ENCODE assay signal across 10 mouse cellular contexts in the genomic region with DNA sequence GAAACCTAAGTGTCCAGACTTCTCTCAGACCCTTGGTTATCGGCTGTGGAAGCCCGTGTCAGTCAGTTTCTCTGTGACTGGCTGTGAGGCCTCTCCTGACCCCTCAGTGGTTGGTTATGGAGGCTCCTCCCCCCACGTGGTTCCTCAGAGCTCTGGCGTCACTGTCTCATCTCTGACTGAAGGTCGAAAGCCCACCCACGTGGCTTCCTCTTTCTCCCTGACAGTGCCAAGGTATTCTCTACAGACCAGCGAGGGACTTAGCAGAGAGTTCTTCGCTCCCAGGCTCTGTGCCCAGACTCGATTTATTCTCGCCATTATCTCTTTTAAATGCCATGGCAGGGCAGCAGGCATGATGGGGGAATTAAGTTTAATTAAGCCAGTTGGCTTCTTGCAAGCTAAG. TPM values are rescaled to one million over a fixed set of nuclear protein-coding genes. Genes with fewer than 3 reads are reported as not detected.
DNase-seq lines count a peak whose midpoint lies in the region; ATAC-seq and TF ChIP-seq lines count a peak whose summit lies in the region.
"Had no signal": no experiment of that assay in that cellular context is flagged by ENCODE, and none has a peak within 500 bp of the region (broad histone marks: within the 10 kb centered on the region; RNA-seq: fewer than 3 reads in every experiment).

No protein-coding gene starts in this region.

- H3K4me2 ChIP-seq in intestine, postnatal 0 days (replicated peaks; ENCODE audit: low read depth): no peak overlapping the region
- H3K4me2 ChIP-seq: intestine, embryonic 15.5 days had no signal

- H3K27me3 ChIP-seq in G1E (ENCODE audit: insufficient read depth, low read length): no peaks in the 10 kb centered on the region
- H3K27me3 ChIP-seq in intestine, postnatal 0 days (replicated peaks; ENCODE audit: control insufficient read depth, insufficient read depth, low read length): 0 out of 2 replicates have a peak, but pooled peaks cover 7% of the 10 kb centered on the region
- H3K27me3 ChIP-seq: intestine, embryonic 15.5 days had no signal

- TF ChIP-seq CTCF in layer of hippocampus, adult 2 months (conservative IDR thresholded peaks at IDR 0.05): no peak
- no peak for TF ChIP-seq CTCF in G1E (IDR thresholded peaks at IDR 0.05; ENCODE audit: low read depth, low read length)
- TF ChIP-seq CTCF in intestine, postnatal 0 days (IDR thresholded peaks at IDR 0.05; ENCODE audit: low read depth): no peak

- H3K9me3 ChIP-seq in G1E (replicated peaks): no peaks in the 10 kb centered on the region
- H3K9me3 ChIP-seq in intestine, postnatal 0 days (ENCODE audit: control insufficient read depth): no peaks in the 10 kb centered on the region
- H3K9me3 ChIP-seq: intestine, embryonic 15.5 days had no signal

- no peak overlapping the region for H3K27ac ChIP-seq in layer of hippocampus, adult 2 months
- no peak overlapping the region for H3K27ac ChIP-seq in intestine, postnatal 0 days (ENCODE audit: low read depth, low read length)
- H3K27ac ChIP-seq: intestine, embryonic 15.5 days had no signal

- peak; percentile 29; the same call in 1 of the 2 replicates for ATAC-seq in G1E (ENCODE audit: extremely low read depth, insufficient number of reproducible peaks, low FRiP score, poor library complexity, severe bottlenecking)
- peak; percentile 73 for ATAC-seq in granulocyte monocyte progenitor cell, adult 5-6 weeks (replicated peaks; ENCODE audit: poor library complexity, severe bottlenecking)
- ATAC-seq in intestine, postnatal 0 days: no peak
- no peak for ATAC-seq in megakaryocyte, adult 5-6 weeks (ENCODE audit: poor library complexity, severe bottlenecking)
- ATAC-seq: intestine, embryonic 15.5 days had no signal

- H3K9ac ChIP-seq in intestine, postnatal 0 days (ENCODE audit: low read depth, low read length): no peak overlapping the region
- H3K9ac ChIP-seq: intestine, embryonic 15.5 days had no signal

- no peaks in the 10 kb centered on the region; the same call in 1 of the 2 replicates for H3K4me1 ChIP-seq in G1E (ENCODE audit: insufficient read depth, low read depth, low read length)
- no peaks in the 10 kb centered on the region for H3K4me1 ChIP-seq in intestine, postnatal 0 days (replicated peaks; ENCODE audit: control insufficient read depth, insufficient read depth, low read length)

- H3K36me3 ChIP-seq in G1E (replicated peaks): no peaks in the 10 kb centered on the region
- H3K36me3 ChIP-seq in intestine, postnatal 0 days (ENCODE audit: control insufficient read depth, insufficient read depth): no peaks in the 10 kb centered on the region
- H3K36me3 ChIP-seq: intestine, embryonic 15.5 days had no signal

- peak; percentile 78 to 81 for DNase-seq in cerebellum, postnatal 10 days
- no peak for DNase-seq in cerebellum, adult 8-10 months
- no peak for DNase-seq in layer of hippocampus, adult 2 months (ENCODE audit: low spot score in 2 of 2)
- no peak for DNase-seq in layer of hippocampus, postnatal 14 days (ENCODE audit: low spot score in 2 of 2)
- DNase-seq in G1E (ENCODE audit: low spot score): no peak

- WGBS in intestine, postnatal 0 days: 52% methylated on average over 10 of the region's 10 CpGs

- peak overlapping the region; percentile 20; the same call in 1 of the 2 replicates for H3K4me3 ChIP-seq in layer of hippocampus, adult 2 months
- no peak overlapping the region for H3K4me3 ChIP-seq in G1E (ENCODE audit: low read depth, low read length)
- no peak overlapping the region for H3K4me3 ChIP-seq in intestine, postnatal 0 days (ENCODE audit: low read depth, low read length)
- H3K4me3 ChIP-seq: intestine, embryonic 15.5 days; myocyte had no signal

RNA-seq across cellular contexts. Expression of a gene that starts 55.3 kb away (rescaled TPM):
- total RNA-seq in layer of hippocampus, adult 2 months (2021): 10 to 100 TPM; 23.7 TPM
- 10 to 100 TPM; 49.6 to 62.6 TPM for total RNA-seq in layer of hippocampus, postnatal 14 days (2021)
- total RNA-seq in G1E (2014; fragmentation: Nextera tagmentation) (not detected in 2 replicates), G1E (2017) (0.11 TPM in 1 of 2 replicates, not detected in the other)
- not detected in 2 replicates for polyA plus RNA-seq in G1E (2012)
- total RNA-seq in granulocyte monocyte progenitor cell, adult 5-6 weeks (2014; fragmentation: Nextera tagmentation): not detected in 2 replicates
- not detected in 2 replicates for total RNA-seq in granulocyte monocyte progenitor cell, adult 5-6 weeks (2017)
- 0.77 and 1.7 TPM in 2 replicates for polyA plus RNA-seq in intestine, postnatal 0 days (2015; fragmentation: Nextera tagmentation; extraction: Ambion mirVana)
- not detected in 2 replicates for total RNA-seq in megakaryocyte, adult 5-6 weeks (2015)
- not detected in 2 replicates for total RNA-seq in megakaryocyte, adult 5-6 weeks (2017)

Comparison
In these comparisons a context has a peak if more than half of its experiments do, and no peak if none do; other contexts are left out.
1. DNase-seq: peak in cerebellum, postnatal 10 days (2 of 2); none in cerebellum, adult 8-10 months (single experiment), layer of hippocampus, adult 2 months (0 of 2), layer of hippocampus, postnatal 14 days (0 of 2) and G1E (single experiment).
2. ATAC-seq: peak in G1E (single experiment) and granulocyte monocyte progenitor cell, adult 5-6 weeks (single experiment); none in intestine, postnatal 0 days (single experiment) and megakaryocyte, adult 5-6 weeks (single experiment).
3. RNA of a gene that starts 55.3 kb away (total RNA-seq): 49.6 to 62.6 TPM in layer of hippocampus, postnatal 14 days and 23.7 TPM in layer of hippocampus, adult 2 months; 0.11 TPM in G1E, not detected in granulocyte monocyte progenitor cell, adult 5-6 weeks and not detected in megakaryocyte, adult 5-6 weeks; every median in the first group is over 10 times any median in the second.